Mouse (Mus musculus) central nervous system, embryonic 18 days (tissue): ENCODE data around the gene Mef2a. TPM values are rescaled to one million over a fixed set of nuclear protein-coding genes. Genes with fewer than 3 reads are reported as not detected.

Experiments used
- polyA plus RNA-seq: library from polyadenylated mRNA; depleted of rRNA; stranded (reverse); fragments of >200 nt; gene quantifications from 2 replicates; pipeline ENCODE4 v1.2.3, GENCODE M21; 2012; rRNA removed

Mef2a gene
- 43.5 and 44.3 TPM in 2 replicates for polyA plus RNA-seq

GRCm38 (mm10) chr7:67372729-67373583 is at the start of gene Mef2a:
Gene Mef2a (minus strand): TSS chr7:67372858.

GRCm38 (mm10) chr7:67222220-67222862 is 150.3 kb downstream of the Mef2a start, which contains the start of gene Lysmd4:
Gene Lysmd4 (plus strand): TSS chr7:67222544.

Other genes starting within 250 kb of the Mef2a start
- 43.8 and 46.0 TPM in 2 replicates for gene Lysmd4, start 150.3 kb downstream of the Mef2a start, polyA plus RNA-seq